In genomic region chr14:54630583-54631239, GRCm38 (mm10) we compare ENCODE assay signal across 21 mouse cellular contexts. TPM values are rescaled to one million over a fixed set of nuclear protein-coding genes. Genes with fewer than 3 reads are reported as not detected.
DNase-seq lines count a peak whose midpoint lies in the region; ATAC-seq lines count a peak whose summit lies in the region.
"Had no signal": no experiment of that assay in that cellular context is flagged by ENCODE, and none has a peak within 500 bp of the region (broad histone marks: within the 10 kb centered on the region; RNA-seq: fewer than 3 reads in every experiment).

No protein-coding gene starts in this region.

- no peak overlapping the region; the same call in 1 of the 2 replicates for H3K9ac ChIP-seq in forebrain, embryonic 13.5 days
- H3K9ac ChIP-seq in midbrain, embryonic 12.5 days (replicated peaks): no peak overlapping the region
- H3K9ac ChIP-seq: intestine, embryonic 15.5 days; liver, embryonic 15.5 days had no signal

- H3K4me3 ChIP-seq in forebrain, embryonic 13.5 days: no peak overlapping the region
- no peak overlapping the region for H3K4me3 ChIP-seq in forebrain, embryonic 10.5 days
- H3K4me3 ChIP-seq in midbrain, embryonic 12.5 days: no peak overlapping the region
- H3K4me3 ChIP-seq: intestine, embryonic 15.5 days; liver, embryonic 15.5 days had no signal

- no peaks in the 10 kb centered on the region for H3K4me1 ChIP-seq in forebrain, embryonic 13.5 days
- no peaks in the 10 kb centered on the region for H3K4me1 ChIP-seq in forebrain, embryonic 10.5 days
- no peaks in the 10 kb centered on the region for H3K4me1 ChIP-seq in midbrain, embryonic 12.5 days
- H3K4me1 ChIP-seq: intestine, embryonic 15.5 days; liver, embryonic 15.5 days had no signal

- H3K27me3 ChIP-seq in forebrain, embryonic 13.5 days: no peaks in the 10 kb centered on the region
- no peaks in the 10 kb centered on the region for H3K27me3 ChIP-seq in forebrain, embryonic 10.5 days (ENCODE audit: poor library complexity, severe bottlenecking)
- no peaks in the 10 kb centered on the region; the same call in 1 of the 2 replicates for H3K27me3 ChIP-seq in midbrain, embryonic 12.5 days
- H3K27me3 ChIP-seq: intestine, embryonic 15.5 days had no signal

- peaks cover 56% of the 10 kb centered on the region for H3K36me3 ChIP-seq in forebrain, embryonic 13.5 days (ENCODE audit: poor library complexity, severe bottlenecking)
- H3K36me3 ChIP-seq in forebrain, embryonic 10.5 days (replicated peaks): peaks cover 63% of the 10 kb centered on the region
- H3K36me3 ChIP-seq in midbrain, embryonic 12.5 days: peaks cover 49% of the 10 kb centered on the region

- DNase-seq in forebrain, embryonic 10.5 days (ENCODE audit: extremely low spot score, low spot score): no peak
- DNase-seq in 416B (ENCODE audit: low read depth): peak; percentile 38
- no peak for DNase-seq in heart, adult 11 months
- DNase-seq in B cell, adult 2 months: no peak
- DNase-seq: cerebellum, postnatal 36 days; heart, adult 18-20 months; kidney, postnatal 36 days; left cerebral cortex, postnatal 4 days; lung, postnatal 36 days; spleen, adult 18-20 months had no signal

- H3K9me3 ChIP-seq in forebrain, embryonic 13.5 days (replicated peaks): no peaks in the 10 kb centered on the region
- no peaks in the 10 kb centered on the region for H3K9me3 ChIP-seq in forebrain, embryonic 10.5 days
- H3K9me3 ChIP-seq in midbrain, embryonic 12.5 days: no peaks in the 10 kb centered on the region
- H3K9me3 ChIP-seq: intestine, embryonic 15.5 days; liver, embryonic 15.5 days had no signal

- ATAC-seq in forebrain, embryonic 13.5 days: 0 out of 2 replicates have a peak, but pooled peaks have one; percentile 25
- ATAC-seq in granulocyte monocyte progenitor cell, adult 5-6 weeks (replicated peaks; ENCODE audit: poor library complexity, severe bottlenecking): peak; percentile 80
- no peak for ATAC-seq in midbrain, embryonic 12.5 days (ENCODE audit: low FRiP score, low read depth)
- ATAC-seq in activated CD4-positive, CD25-positive, alpha-beta regulatory T cell, adult 4 months: no peak
- ATAC-seq: intestine, embryonic 15.5 days had no signal

- H3K27ac ChIP-seq in forebrain, embryonic 13.5 days: peak overlapping the region; percentile 31; the same call in 1 of the 2 replicates
- no peak overlapping the region for H3K27ac ChIP-seq in forebrain, embryonic 10.5 days
- 0 out of 2 replicates have a peak overlapping the region, but pooled peaks have one; percentile 4 for H3K27ac ChIP-seq in midbrain, embryonic 12.5 days (replicated peaks)
- H3K27ac ChIP-seq: intestine, embryonic 15.5 days; liver, embryonic 15.5 days had no signal

- no peak overlapping the region for H3K4me2 ChIP-seq in forebrain, embryonic 13.5 days
- no peak overlapping the region for H3K4me2 ChIP-seq in midbrain, embryonic 12.5 days (replicated peaks)
- H3K4me2 ChIP-seq: intestine, embryonic 15.5 days; liver, embryonic 15.5 days had no signal

- 71% methylated on average over 11 of the region's 11 CpGs for WGBS in forebrain, embryonic 13.5 days
- 84% methylated on average over 11 of the region's 11 CpGs for WGBS in forebrain, embryonic 10.5 days
- WGBS in midbrain, embryonic 12.5 days: 81% methylated on average over 11 of the region's 11 CpGs

RNA-seq across cellular contexts. Expression of gene Psmb11, which starts 9.5 kb away (rescaled TPM):
- polyA plus RNA-seq in forebrain, embryonic 13.5 days (2015; fragmentation: Nextera tagmentation; extraction: Ambion mirVana): 0.04 TPM in 1 of 2 replicates, not detected in the other
- 0.05 and 0.12 TPM in 2 replicates for polyA plus RNA-seq in forebrain, embryonic 10.5 days (2016; fragmentation: Nextera tagmentation; extraction: Ambion mirVana)
- total RNA-seq in granulocyte monocyte progenitor cell, adult 5-6 weeks (2014; fragmentation: Nextera tagmentation): 0.09 TPM in 1 of 2 replicates, not detected in the other
- not detected in 2 replicates for total RNA-seq in granulocyte monocyte progenitor cell, adult 5-6 weeks (2017)
- polyA plus RNA-seq in midbrain, embryonic 12.5 days (2016; fragmentation: Nextera tagmentation; extraction: Ambion mirVana): not detected in 2 replicates
- polyA plus RNA-seq in activated CD4-positive, CD25-positive, alpha-beta regulatory T cell, adult 4 months (2017; shearing (Covaris generic)): not detected
- total RNA-seq: adrenal gland, postnatal 4 days; heart, adult 18-20 months; left cerebral cortex, postnatal 4 days had no signal
- polyA plus RNA-seq: intestine, embryonic 15.5 days; liver, embryonic 15.5 days; urinary bladder, adult 2 months had no signal

RNA-seq across cellular contexts. Expression of gene Gm17606, which starts 10.0 kb away (rescaled TPM):
- not detected in 2 replicates for polyA plus RNA-seq in forebrain, embryonic 13.5 days (2015; fragmentation: Nextera tagmentation; extraction: Ambion mirVana)
- not detected in 2 replicates for polyA plus RNA-seq in forebrain, embryonic 10.5 days (2016; fragmentation: Nextera tagmentation; extraction: Ambion mirVana)
- not detected in 2 replicates for total RNA-seq in granulocyte monocyte progenitor cell, adult 5-6 weeks (2014; fragmentation: Nextera tagmentation)
- total RNA-seq in granulocyte monocyte progenitor cell, adult 5-6 weeks (2017): not detected in 2 replicates
- polyA plus RNA-seq in midbrain, embryonic 12.5 days (2016; fragmentation: Nextera tagmentation; extraction: Ambion mirVana): not detected in 2 replicates
- not detected for polyA plus RNA-seq in activated CD4-positive, CD25-positive, alpha-beta regulatory T cell, adult 4 months (2017; shearing (Covaris generic))
- total RNA-seq: adrenal gland, postnatal 4 days; heart, adult 18-20 months; layer of hippocampus, postnatal 25 days; left cerebral cortex, postnatal 4 days had no signal
- polyA plus RNA-seq: frontal cortex, adult 2 months; heart, embryonic 16.5 days; intestine, embryonic 15.5 days; liver, embryonic 15.5 days; urinary bladder, adult 2 months had no signal

RNA-seq across cellular contexts. Expression of gene Cdh24, which starts 10.5 kb away (rescaled TPM):
- polyA plus RNA-seq in forebrain, embryonic 13.5 days (2015; fragmentation: Nextera tagmentation; extraction: Ambion mirVana): 7.1 and 8.0 TPM in 2 replicates
- 4.7 and 5.4 TPM in 2 replicates for polyA plus RNA-seq in forebrain, embryonic 10.5 days (2016; fragmentation: Nextera tagmentation; extraction: Ambion mirVana)
- total RNA-seq in granulocyte monocyte progenitor cell, adult 5-6 weeks (2014; fragmentation: Nextera tagmentation): 0.54 and 1.4 TPM in 2 replicates
- total RNA-seq in granulocyte monocyte progenitor cell, adult 5-6 weeks (2017): 0.39 and 0.41 TPM in 2 replicates
- 9.7 and 10.7 TPM in 2 replicates for polyA plus RNA-seq in midbrain, embryonic 12.5 days (2016; fragmentation: Nextera tagmentation; extraction: Ambion mirVana)
- polyA plus RNA-seq in activated CD4-positive, CD25-positive, alpha-beta regulatory T cell, adult 4 months (2017; shearing (Covaris generic)): under 1 TPM; 0.16 to 0.31 TPM

RNA-seq across cellular contexts. Expression of gene Psmb5, which starts 12.9 kb away (rescaled TPM):
- polyA plus RNA-seq in forebrain, embryonic 13.5 days (2015; fragmentation: Nextera tagmentation; extraction: Ambion mirVana): 462 and 492 TPM in 2 replicates
- polyA plus RNA-seq in forebrain, embryonic 10.5 days (2016; fragmentation: Nextera tagmentation; extraction: Ambion mirVana): 478 and 497 TPM in 2 replicates
- 237 and 287 TPM in 2 replicates for total RNA-seq in granulocyte monocyte progenitor cell, adult 5-6 weeks (2014; fragmentation: Nextera tagmentation)
- total RNA-seq in granulocyte monocyte progenitor cell, adult 5-6 weeks (2017): 63.3 and 69.9 TPM in 2 replicates
- polyA plus RNA-seq in midbrain, embryonic 12.5 days (2016; fragmentation: Nextera tagmentation; extraction: Ambion mirVana): 363 and 400 TPM in 2 replicates
- 100 to 1,000 TPM; 178 to 210 TPM for polyA plus RNA-seq in activated CD4-positive, CD25-positive, alpha-beta regulatory T cell, adult 4 months (2017; shearing (Covaris generic))

RNA-seq across cellular contexts. Expression of gene 4931414P19Rik, which starts 24.9 kb away (rescaled TPM):
- 8.3 and 9.4 TPM in 2 replicates for polyA plus RNA-seq in forebrain, embryonic 13.5 days (2015; fragmentation: Nextera tagmentation; extraction: Ambion mirVana)
- 9.5 and 11.0 TPM in 2 replicates for polyA plus RNA-seq in forebrain, embryonic 10.5 days (2016; fragmentation: Nextera tagmentation; extraction: Ambion mirVana)
- total RNA-seq in granulocyte monocyte progenitor cell, adult 5-6 weeks (2014; fragmentation: Nextera tagmentation): 5.8 and 9.9 TPM in 2 replicates
- 3.6 and 4.3 TPM in 2 replicates for total RNA-seq in granulocyte monocyte progenitor cell, adult 5-6 weeks (2017)
- 8.2 and 10.4 TPM in 2 replicates for polyA plus RNA-seq in midbrain, embryonic 12.5 days (2016; fragmentation: Nextera tagmentation; extraction: Ambion mirVana)
- polyA plus RNA-seq in activated CD4-positive, CD25-positive, alpha-beta regulatory T cell, adult 4 months (2017; shearing (Covaris generic)): 1 to 10 TPM; 2.3 TPM

Comparison
In these comparisons a context has a peak if more than half of its experiments do, and no peak if none do; other contexts are left out.
1. ATAC-seq: peak in forebrain, embryonic 13.5 days (single experiment) and granulocyte monocyte progenitor cell, adult 5-6 weeks (single experiment); none in midbrain, embryonic 12.5 days (single experiment) and activated CD4-positive, CD25-positive, alpha-beta regulatory T cell, adult 4 months (single experiment).